Mouse (Mus musculus) G1E-ER4 (cell line): Measurements from ENCODE around the gene Zfp248. TPM values are rescaled to one million over a fixed set of nuclear protein-coding genes. Genes with fewer than 3 reads are reported as not detected.

Source experiments
- GATA1 ChIP-seq: IDR thresholded peaks from one replicate; pipeline ENCODE4 v1.8.0; 2012; ENCODE audit warnings: low read length, inconsistent platforms
- polyA plus RNA-seq: library from polyadenylated mRNA; stranded (reverse); fragments of >175 nt; gene quantifications from 2 replicates; pipeline ENCODE4 v1.2.3, GENCODE M21; 2012

Gene Zfp248
- polyA plus RNA-seq: 0.55 and 0.56 TPM in 2 replicates

GRCm38 (mm10) chr6:118455042-118455631 is at the start of gene Zfp248:
Gene Zfp248, minus strand, starts transcription at chr6:118455528.
- TF ChIP-seq GATA1: no peak

- no peak for TF ChIP-seq GATA1
Measured at GRCm38 (mm10) chr6:118499010-118499409, 43.7 kb upstream of the Zfp248 start.

GRCm38 (mm10) chr6:118482125-118482524 is 26.8 kb upstream of the Zfp248 start:
- no peak for TF ChIP-seq GATA1

GRCm38 (mm10) chr6:118478957-118479708 is 23.8 kb upstream of the Zfp248 start, which contains the start of gene Zfp9:
Gene Zfp9, minus strand, starts transcription at chr6:118479320.
- TF ChIP-seq GATA1: no peak

GRCm38 (mm10) chr6:118477875-118478785 is 22.8 kb upstream of the Zfp248 start:
- TF ChIP-seq GATA1: no peak

GRCm38 (mm10) chr6:118462069-118462705 is 6.9 kb upstream of the Zfp248 start:
- TF ChIP-seq GATA1: no peak

GRCm38 (mm10) chr6:118457726-118458125 is 2.4 kb upstream of the Zfp248 start:
- TF ChIP-seq GATA1: no peak

GRCm38 (mm10) chr6:118454452-118454851 is 876 bp downstream of the Zfp248 start:
- TF ChIP-seq GATA1: no peak

GRCm38 (mm10) chr6:118431502-118431901 is 23.8 kb downstream of the Zfp248 start:
- no peak for TF ChIP-seq GATA1

GRCm38 (mm10) chr6:118426666-118427065 is 28.7 kb downstream of the Zfp248 start:
- no peak for TF ChIP-seq GATA1

- TF ChIP-seq GATA1: no peak
Measured at GRCm38 (mm10) chr6:118419050-118419920, 36.0 kb downstream of the Zfp248 start, which contains the start of gene Bms1. Gene Bms1, minus strand, starts transcription at chr6:118419474.

- TF ChIP-seq GATA1: no peak
Measured at GRCm38 (mm10) chr6:118410428-118410827, 44.9 kb downstream of the Zfp248 start.

- no peak for TF ChIP-seq GATA1
Measured at GRCm38 (mm10) chr6:118408510-118408909, 46.8 kb downstream of the Zfp248 start.

GRCm38 (mm10) chr6:118406421-118406820 is 48.9 kb downstream of the Zfp248 start:
- TF ChIP-seq GATA1: no peak

GRCm38 (mm10) chr6:118390746-118391145 is 64.6 kb downstream of the Zfp248 start:
- TF ChIP-seq GATA1: no peak
